Mouse (Mus musculus): ENCODE data around the gene Fli1. TPM values are rescaled to one million over a fixed set of nuclear protein-coding genes. Genes with fewer than 3 reads are reported as not detected.

The Fli1 gene
- total RNA-seq, 2 experiments from 2014 or later, result 5.3 to 7.2 TPM

GRCm38 (mm10) chr9:32469123-32469751 lies 73.4 kb downstream of the Fli1 start:
- no peak for DNase-seq (ENCODE audit: low spot score)

- no peak for DNase-seq (ENCODE audit: low spot score)
Measured at GRCm38 (mm10) chr9:32468313-32468712, 74.3 kb downstream of the Fli1 start.

GRCm38 (mm10) chr9:32467443-32467842 lies 75.2 kb downstream of the Fli1 start:
- DNase-seq (ENCODE audit: low spot score), result no peak

- DNase-seq (ENCODE audit: low spot score), result no peak
Measured at GRCm38 (mm10) chr9:32466861-32467260, 75.8 kb downstream of the Fli1 start.

- DNase-seq (ENCODE audit: low spot score), result no peak
Measured at GRCm38 (mm10) chr9:32456707-32457106, 86.0 kb downstream of the Fli1 start.

- DNase-seq (ENCODE audit: low spot score), result no peak
Measured at GRCm38 (mm10) chr9:32450161-32450560, 92.5 kb downstream of the Fli1 start.

- DNase-seq (ENCODE audit: low spot score), result no peak
Measured at GRCm38 (mm10) chr9:32448766-32449165, 93.9 kb downstream of the Fli1 start.

- peak; percentile 15 for DNase-seq (ENCODE audit: low spot score)
Measured at GRCm38 (mm10) chr9:32445789-32446188, 96.9 kb downstream of the Fli1 start.

GRCm38 (mm10) chr9:32444453-32445201 lies 98.0 kb downstream of the Fli1 start:
- DNase-seq (ENCODE audit: low spot score), result no peak

- DNase-seq (ENCODE audit: low spot score), result peak; percentile 29
Measured at GRCm38 (mm10) chr9:32443817-32444216, 98.8 kb downstream of the Fli1 start.

- DNase-seq (ENCODE audit: low spot score), result no peak
Measured at GRCm38 (mm10) chr9:32443115-32443514, 99.5 kb downstream of the Fli1 start.

- DNase-seq (ENCODE audit: low spot score), result no peak
Measured at GRCm38 (mm10) chr9:32434241-32435213, 108.1 kb downstream of the Fli1 start.

GRCm38 (mm10) chr9:32431061-32431460 lies 111.6 kb downstream of the Fli1 start:
- no peak for DNase-seq (ENCODE audit: low spot score)

GRCm38 (mm10) chr9:32425321-32425720 lies 117.3 kb downstream of the Fli1 start:
- no peak for DNase-seq (ENCODE audit: low spot score)

- DNase-seq (ENCODE audit: low spot score), result no peak
Measured at GRCm38 (mm10) chr9:32420711-32421110, 122.0 kb downstream of the Fli1 start.

GRCm38 (mm10) chr9:32417466-32418116 lies 125.1 kb downstream of the Fli1 start:
- DNase-seq (ENCODE audit: low spot score), result no peak

GRCm38 (mm10) chr9:32415952-32416351 lies 126.7 kb downstream of the Fli1 start:
- no peak for DNase-seq (ENCODE audit: low spot score)

- DNase-seq (ENCODE audit: low spot score), result no peak
Measured at GRCm38 (mm10) chr9:32414956-32415355, 127.7 kb downstream of the Fli1 start.

- no peak for DNase-seq (ENCODE audit: low spot score)
Measured at GRCm38 (mm10) chr9:32412836-32413580, 129.7 kb downstream of the Fli1 start.

- DNase-seq (ENCODE audit: low spot score), result no peak
Measured at GRCm38 (mm10) chr9:32411507-32411906, 131.2 kb downstream of the Fli1 start.

- DNase-seq (ENCODE audit: low spot score), result no peak
Measured at GRCm38 (mm10) chr9:32410671-32411070, 132.0 kb downstream of the Fli1 start.

All from gastrocnemius, adult 18-20 months (tissue).